Comparison of ENCODE assay signal across 26 mouse cellular contexts in the genomic region with DNA sequence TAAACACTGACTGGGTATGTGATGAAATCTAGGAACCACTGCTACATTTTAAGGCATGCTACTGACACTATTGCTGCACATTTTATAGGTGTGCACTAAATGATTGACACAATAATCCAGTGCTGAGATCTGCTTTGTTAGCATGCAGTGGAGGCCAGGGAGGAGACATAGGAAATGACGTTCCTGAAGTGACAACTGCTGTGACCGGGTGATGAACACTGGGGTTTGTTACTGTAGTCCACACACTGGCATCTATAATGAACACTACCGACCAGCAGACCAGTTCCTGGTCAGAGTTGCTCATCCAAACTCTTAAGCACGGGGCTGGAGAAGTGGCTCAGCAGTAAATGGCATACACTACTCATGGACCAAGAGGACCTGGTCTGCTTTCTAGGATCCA. TPM values are rescaled to one million over a fixed set of nuclear protein-coding genes. Genes with fewer than 3 reads are reported as not detected.
DNase-seq lines count a peak whose midpoint lies in the region; ATAC-seq and TF ChIP-seq lines count a peak whose summit lies in the region.
"Had no signal": no experiment of that assay in that cellular context is flagged by ENCODE, and none has a peak within 500 bp of the region (broad histone marks: within the 10 kb centered on the region; RNA-seq: fewer than 3 reads in every experiment).

No protein-coding gene starts in this region.

- H3K4me2 ChIP-seq in heart, embryonic 11.5 days, result no peak overlapping the region
- peak overlapping the region; percentile 66 for H3K4me2 ChIP-seq in myocyte (ENCODE audit: low read depth)
- H3K4me2 ChIP-seq: embryonic facial prominence, embryonic 12.5 days; forebrain, embryonic 13.5 days; forebrain, embryonic 15.5 days had no signal

- no peak for ATAC-seq in heart, embryonic 11.5 days (replicated peaks; ENCODE audit: insufficient number of reproducible peaks, low FRiP score, low TSS enrichment)
- ATAC-seq: activated CD4-positive, CD25-positive, alpha-beta regulatory T cell, adult 4 months; CD4-positive, CD25-positive, alpha-beta regulatory T cell, adult 4 months; forebrain, embryonic 13.5 days; forebrain, embryonic 15.5 days; Patski had no signal

- no peak overlapping the region for H3K27ac ChIP-seq in heart, embryonic 10.5 days
- no peak overlapping the region for H3K27ac ChIP-seq in heart, embryonic 11.5 days (ENCODE audit: low read depth, low read length)
- H3K27ac ChIP-seq: embryonic facial prominence, embryonic 10.5 days; embryonic facial prominence, embryonic 12.5 days; forebrain, embryonic 13.5 days; forebrain, embryonic 15.5 days had no signal

- no peaks in the 10 kb centered on the region for H3K36me3 ChIP-seq in heart, embryonic 10.5 days
- no peaks in the 10 kb centered on the region for H3K36me3 ChIP-seq in heart, embryonic 11.5 days (ENCODE audit: control insufficient read depth, insufficient read depth, low read length)
- H3K36me3 ChIP-seq in myocyte (ENCODE audit: control insufficient read depth, insufficient read depth), result no peaks in the 10 kb centered on the region
- H3K36me3 ChIP-seq: embryonic facial prominence, embryonic 10.5 days; embryonic facial prominence, embryonic 12.5 days; forebrain, embryonic 15.5 days; G1E had no signal

- no peaks in the 10 kb centered on the region for H3K9me3 ChIP-seq in heart, embryonic 10.5 days
- H3K9me3 ChIP-seq in heart, embryonic 11.5 days (replicated peaks; ENCODE audit: control insufficient read depth, low read length), result no peaks in the 10 kb centered on the region
- H3K9me3 ChIP-seq: embryonic facial prominence, embryonic 10.5 days; embryonic facial prominence, embryonic 12.5 days; forebrain, embryonic 13.5 days; forebrain, embryonic 15.5 days; G1E had no signal

- H3K4me3 ChIP-seq in heart, embryonic 10.5 days, result no peak overlapping the region
- no peak overlapping the region for H3K4me3 ChIP-seq in heart, embryonic 11.5 days (ENCODE audit: low read depth, low read length)
- H3K4me3 ChIP-seq in myocyte, result no peak overlapping the region
- H3K4me3 ChIP-seq: embryonic facial prominence, embryonic 10.5 days; embryonic facial prominence, embryonic 12.5 days; forebrain, embryonic 13.5 days; forebrain, embryonic 15.5 days had no signal

- no peaks in the 10 kb centered on the region for H3K27me3 ChIP-seq in heart, embryonic 10.5 days (ENCODE audit: insufficient read depth, poor library complexity, severe bottlenecking)
- no peaks in the 10 kb centered on the region for H3K27me3 ChIP-seq in heart, embryonic 11.5 days (ENCODE audit: control insufficient read depth, insufficient read depth, low read length)
- H3K27me3 ChIP-seq in myocyte (ENCODE audit: control insufficient read depth, insufficient read depth, insufficient read length), result no peaks in the 10 kb centered on the region
- H3K27me3 ChIP-seq: CH12.LX; embryonic facial prominence, embryonic 12.5 days; forebrain, embryonic 13.5 days; forebrain, embryonic 15.5 days had no signal

- H3K79me2 ChIP-seq in myocyte (ENCODE audit: control insufficient read depth, insufficient read depth), result no peaks in the 10 kb centered on the region

- peak; percentile 38 for DNase-seq in heart, embryonic 10.5 days (ENCODE audit: low spot score)
- DNase-seq in CD4-positive helper T cell, adult 2 months (ENCODE audit: low read depth, low spot score), result peak; percentile 64
- DNase-seq in frontal cortex, postnatal 36 days (ENCODE audit: low spot score in 2 of 2), result no peak
- DNase-seq in kidney, postnatal 14 days, result no peak
- DNase-seq: adrenal gland, adult 8-10 months; adrenal gland, postnatal 14 days; adrenal gland, postnatal 36 days; cerebellum, adult 11-12 months; cerebellum, adult 2 months; cerebellum, adult 9-10 months; cerebellum, postnatal 10 days; cerebellum, postnatal 25 days had no signal

- H3K4me1 ChIP-seq in heart, embryonic 10.5 days, result 0 out of 2 replicates have a peak, but pooled peaks cover 4% of the 10 kb centered on the region
- H3K4me1 ChIP-seq in heart, embryonic 11.5 days (ENCODE audit: control insufficient read depth, insufficient read depth, low read length), result no peaks in the 10 kb centered on the region
- H3K4me1 ChIP-seq: embryonic facial prominence, embryonic 12.5 days; forebrain, embryonic 13.5 days; forebrain, embryonic 15.5 days had no signal

- no peak for TF ChIP-seq POLR2A in myocyte (IDR thresholded peaks at IDR 0.05; ENCODE audit: insufficient read length, low read depth)

- no peak overlapping the region for H3ac ChIP-seq in myocyte (ENCODE audit: control insufficient read depth, insufficient read length)

- no peak overlapping the region for H3K9ac ChIP-seq in heart, embryonic 11.5 days (ENCODE audit: low read depth, low read length)
- H3K9ac ChIP-seq: embryonic facial prominence, embryonic 12.5 days; forebrain, embryonic 13.5 days; forebrain, embryonic 15.5 days had no signal

- WGBS in heart, embryonic 10.5 days, result 74% methylated on average over 4 of the region's 4 CpGs
- 76% methylated on average over 4 of the region's 4 CpGs for WGBS in heart, embryonic 11.5 days (ENCODE audit: insufficient replicate concordance)

TF ChIP-seq in myocyte, 11 proteins besides CTCF, POLR2A, EP300 and RAD21:
- no peak for TF ChIP-seq REST (IDR thresholded peaks at IDR 0.05; ENCODE audit: insufficient read depth, insufficient read length)
- no peak for TF ChIP-seq MAX (IDR thresholded peaks at IDR 0.05; ENCODE audit: low read depth)
- TF ChIP-seq MYOD1 (IDR thresholded peaks at IDR 0.05; ENCODE audit: control insufficient read depth in 1 of 3, insufficient read length in 2 of 3, low read depth in 2 of 3), result no peak
- no peak for TF ChIP-seq TCF12 (IDR thresholded peaks at IDR 0.05; ENCODE audit: insufficient read depth, poor library complexity, severe bottlenecking)
- no peak for TF ChIP-seq CEBPB (IDR thresholded peaks at IDR 0.05; ENCODE audit: insufficient read depth, poor library complexity, severe bottlenecking)
- no peak for TF ChIP-seq TCF3 (IDR thresholded peaks at IDR 0.05; ENCODE audit: insufficient read length, low read depth)
- TF ChIP-seq E2F4 (IDR thresholded peaks at IDR 0.05; ENCODE audit: insufficient read depth), result no peak
- TF ChIP-seq USF1 (IDR thresholded peaks at IDR 0.05; ENCODE audit: low read depth), result no peak
- TF ChIP-seq MYOG (IDR thresholded peaks at IDR 0.05; ENCODE audit: control insufficient read depth in 1 of 3, insufficient read depth in 1 of 3, insufficient read length in 2 of 3, low read depth in 2 of 3), result no peak
- TF ChIP-seq POLR2AphosphoS2 (IDR thresholded peaks at IDR 0.05; ENCODE audit: insufficient read length, low read depth), result no peak
- no peak for TF ChIP-seq SRF (IDR thresholded peaks at IDR 0.05; ENCODE audit: control insufficient read depth, insufficient read length, low read depth)

RNA-seq across cellular contexts. Expression of a gene that starts 2.9 kb away (rescaled TPM):
- not detected in 2 replicates for polyA plus RNA-seq in heart, embryonic 10.5 days (2016; fragmentation: Nextera tagmentation; extraction: Ambion mirVana)
- 0.07 TPM in 1 of 2 replicates, not detected in the other for polyA plus RNA-seq in heart, embryonic 11.5 days (2014; fragmentation: Nextera tagmentation; extraction: Ambion mirVana)
- polyA plus RNA-seq in myocyte (2012; fragmentation: generic; extraction: Trizol), result 2.3 TPM
- polyA plus RNA-seq: activated CD4-positive, CD25-positive, alpha-beta regulatory T cell, adult 4 months; cerebellum, adult 2 months; cortical plate, adult 2 months; embryonic facial prominence, embryonic 10.5 days; embryonic facial prominence, embryonic 12.5 days; embryonic facial prominence, embryonic 14.5 days; forebrain, embryonic 11.5 days; forebrain, embryonic 13.5 days; forebrain, embryonic 15.5 days; G1E; Patski had no signal

RNA-seq across cellular contexts. Expression of a gene that starts 4.1 kb away (rescaled TPM):
- 0.09 TPM in 1 of 2 replicates, not detected in the other for polyA plus RNA-seq in heart, embryonic 10.5 days (2016; fragmentation: Nextera tagmentation; extraction: Ambion mirVana)
- 0.10 TPM in 1 of 2 replicates, not detected in the other for polyA plus RNA-seq in heart, embryonic 11.5 days (2014; fragmentation: Nextera tagmentation; extraction: Ambion mirVana)
- polyA plus RNA-seq in myocyte (2012; fragmentation: generic; extraction: Trizol), result 0.01 TPM
- polyA plus RNA-seq: forebrain, embryonic 13.5 days; forebrain, embryonic 15.5 days had no signal

RNA-seq across cellular contexts. Expression of a gene that starts 43.3 kb away (rescaled TPM):
- 67.5 and 79.6 TPM in 2 replicates for polyA plus RNA-seq in heart, embryonic 10.5 days (2016; fragmentation: Nextera tagmentation; extraction: Ambion mirVana)
- polyA plus RNA-seq in heart, embryonic 11.5 days (2014; fragmentation: Nextera tagmentation; extraction: Ambion mirVana), result 57.8 and 60.1 TPM in 2 replicates
- polyA plus RNA-seq in myocyte (2012; fragmentation: generic; extraction: Trizol), result 33.1 TPM

Comparison
In these comparisons a context has a peak if more than half of its experiments do, and no peak if none do; other contexts are left out.
1. DNase-seq: peak in heart, embryonic 10.5 days (single experiment) and CD4-positive helper T cell, adult 2 months (single experiment); none in frontal cortex, postnatal 36 days (0 of 2) and kidney, postnatal 14 days (single experiment).